Mouse (Mus musculus) liver, postnatal 0 days (tissue): ENCODE measurements around the gene Lfng.

Source experiments
- CTCF ChIP-seq: sonication (generic); IDR thresholded peaks from 2 replicates; pipeline ENCODE4 v1.5.1; 2016; ENCODE audit warnings: antibody characterized with exemption, low read depth
- EP300 ChIP-seq: IDR thresholded peaks from 2 replicates; pipeline ENCODE4 v1.6.1; 2016; ENCODE audit warnings: antibody characterized with exemption, low read depth, mild to moderate bottlenecking

DNA sequence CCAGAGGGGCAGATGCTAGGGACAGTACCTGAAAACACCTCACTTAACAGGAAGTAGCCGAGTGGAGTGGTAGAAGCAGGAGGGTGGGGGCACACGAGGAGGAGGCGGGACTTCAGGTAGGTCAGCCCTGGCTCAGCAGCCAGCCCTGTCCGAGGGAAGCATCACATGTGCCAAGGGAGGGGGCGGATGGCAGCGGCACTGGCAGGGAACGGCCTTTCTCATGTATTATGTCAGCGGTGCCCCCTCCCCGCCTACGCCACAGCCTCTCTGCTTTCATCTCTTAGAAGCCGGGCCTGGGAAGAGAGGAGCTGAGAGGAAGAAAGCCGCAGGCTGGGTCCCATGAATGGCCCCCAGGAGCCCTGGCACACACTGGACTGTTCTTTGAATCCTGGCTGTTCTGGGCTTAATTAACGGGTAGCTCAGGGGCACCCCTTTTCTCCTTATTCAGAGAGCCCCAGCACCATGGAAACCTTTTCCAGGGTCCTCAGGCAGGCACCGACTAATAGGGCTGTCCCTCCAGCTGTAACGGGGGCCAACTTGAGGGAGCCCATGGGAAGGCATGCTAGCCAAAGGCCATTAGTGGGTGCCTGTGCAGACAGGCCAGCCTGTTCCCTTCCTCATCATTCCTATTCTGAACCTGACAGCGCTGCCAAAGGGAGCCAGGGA, 52.6 kb downstream of the Lfng start:
- TF ChIP-seq CTCF: no peak
- TF ChIP-seq EP300: no peak
